Mouse (Mus musculus): ENCODE results near the gene Tacc3. TPM values are rescaled to one million over a fixed set of nuclear protein-coding genes. Genes with fewer than 3 reads are reported as not detected.

Gene Tacc3
- polyA plus RNA-seq, 1 experiment from 2014 or later: 161 TPM

- H3K27me3 ChIP-seq: peaks cover 46% of the 10 kb centered on the region
- H3K36me3 ChIP-seq: no peaks in the 10 kb centered on the region
- WGBS: 8% methylated on average over 8 of the region's 8 CpGs
- H3K4me3 ChIP-seq: peak overlapping the region; percentile 71
- H3K27ac ChIP-seq: peak overlapping the region; percentile 82
- H3K9ac ChIP-seq: no peak overlapping the region; the same call in 1 of the 2 replicates
- H3K4me2 ChIP-seq (replicated peaks): peak overlapping the region; percentile 98
- no peak for ATAC-seq (ENCODE audit: low FRiP score)
- H3K9me3 ChIP-seq (replicated peaks): no peaks in the 10 kb centered on the region
- peaks cover 60% of the 10 kb centered on the region for H3K4me1 ChIP-seq
These were observed 63.0 kb downstream of the Tacc3 start for GRCm38 (mm10) chr5:33720852-33721490.

GRCm38 (mm10) chr5:33721541-33722265, 63.8 kb downstream of the Tacc3 start, which contains the start of gene Fgfr3:
Gene Fgfr3 (plus strand): TSS chr5:33721674.
- Histone ChIP-seq H3K9ac (peak within 1 kb of the TSS; percentile 87), H3K4me2 (replicated peaks) (peak within 1 kb of the TSS; percentile 98), H3K9me3 (replicated peaks) (no peaks in the 10 kb centered on the region), H3K4me3 (peak within 1 kb of the TSS; percentile 71), H3K27ac (peak within 1 kb of the TSS; percentile 82), H3K36me3 (no peaks in the 10 kb centered on the region), H3K27me3 (peaks cover 45% of the 10 kb centered on the region), H3K4me1 (peaks cover 67% of the 10 kb centered on the region)
- WGBS: under 1% methylated on average over 67 of the region's 73 CpGs
- peak; percentile 58 for ATAC-seq (ENCODE audit: low FRiP score)

GRCm38 (mm10) chr5:33722266-33723018, 64.5 kb downstream of the Tacc3 start:
- Histone ChIP-seq H3K4me3 (peak overlapping the region; percentile 71), H3K27ac (peak overlapping the region; percentile 82), H3K4me1 (peaks cover 70% of the 10 kb centered on the region), H3K27me3 (peaks cover 45% of the 10 kb centered on the region), H3K4me2 (replicated peaks) (peak overlapping the region; percentile 98), H3K36me3 (no peaks in the 10 kb centered on the region), H3K9me3 (replicated peaks) (no peaks in the 10 kb centered on the region), H3K9ac (peak overlapping the region; percentile 87)
- under 1% methylated on average over 53 of the region's 53 CpGs for whole genome bisulfite sequencing
- peak; percentile 15; the same call in 1 of the 2 replicates for ATAC-seq (ENCODE audit: low FRiP score)

DNA sequence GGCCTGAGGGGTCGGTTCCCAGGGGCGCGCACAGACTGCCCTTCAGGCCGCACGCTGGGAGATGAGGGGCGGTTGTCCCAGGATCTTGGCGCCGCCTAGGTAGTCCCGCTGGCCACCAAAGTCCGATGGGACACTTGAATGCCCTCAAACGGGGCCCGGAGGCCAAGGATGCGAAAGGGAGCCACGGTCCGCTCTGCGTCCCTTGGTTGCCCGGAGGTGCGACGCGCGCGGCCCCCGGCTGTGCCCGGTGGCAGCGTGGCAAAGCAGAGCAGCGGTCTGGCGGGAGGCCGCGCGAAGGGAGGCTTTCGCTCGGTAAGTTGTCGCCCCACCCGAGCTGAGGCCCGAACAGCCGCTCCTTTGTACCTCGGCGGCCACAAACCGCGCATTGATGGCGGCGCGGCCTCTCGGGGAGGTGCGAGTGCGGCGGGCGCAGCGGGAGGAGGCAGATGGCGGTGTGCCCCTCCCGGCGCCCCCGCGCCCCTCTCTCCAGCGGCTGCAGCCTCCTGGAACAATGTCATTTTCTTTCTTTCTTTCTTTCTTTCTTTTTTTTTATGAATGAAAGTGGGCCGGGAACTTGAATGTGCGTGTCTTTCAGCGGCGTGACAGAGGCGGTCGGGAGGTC, 65.2 kb downstream of the Tacc3 start:
- ATAC-seq (ENCODE audit: low FRiP score): peak; percentile 39
- Histone ChIP-seq H3K27ac (peak overlapping the region; percentile 82), H3K9me3 (replicated peaks) (no peaks in the 10 kb centered on the region), H3K4me2 (replicated peaks) (peak overlapping the region; percentile 98), H3K9ac (peak overlapping the region; percentile 87), H3K4me1 (peaks cover 73% of the 10 kb centered on the region), H3K36me3 (peaks cover 6% of the 10 kb centered on the region; the same call in 1 of the 2 replicates), H3K27me3 (peaks cover 45% of the 10 kb centered on the region), H3K4me3 (peak overlapping the region; percentile 71)
- under 1% methylated on average over 60 of the region's 61 CpGs for WGBS

- Histone ChIP-seq H3K4me2 (replicated peaks) (peak overlapping the region; percentile 98), H3K27me3 (peaks cover 47% of the 10 kb centered on the region), H3K27ac (peak overlapping the region; percentile 82), H3K4me1 (peaks cover 68% of the 10 kb centered on the region), H3K9me3 (replicated peaks) (no peaks in the 10 kb centered on the region), H3K9ac (peak overlapping the region; percentile 87), H3K4me3 (peak overlapping the region; percentile 71), H3K36me3 (peaks cover 13% of the 10 kb centered on the region)
- 2% methylated on average over 36 of the region's 36 CpGs for WGBS
- ATAC-seq (ENCODE audit: low FRiP score): peak; percentile 70
These were observed 65.9 kb downstream of the Tacc3 start for GRCm38 (mm10) chr5:33723641-33724465.

GRCm38 (mm10) chr5:33726081-33726647, 68.2 kb downstream of the Tacc3 start:
- Histone ChIP-seq H3K9ac (peak overlapping the region; percentile 23; the same call in 1 of the 2 replicates), H3K27ac (0 out of 2 replicates have a peak overlapping the region, but pooled peaks have one; percentile 5), H3K36me3 (peaks cover 31% of the 10 kb centered on the region), H3K9me3 (replicated peaks) (no peaks in the 10 kb centered on the region), H3K27me3 (peaks cover 33% of the 10 kb centered on the region), H3K4me1 (peaks cover 56% of the 10 kb centered on the region), H3K4me2 (replicated peaks) (peak overlapping the region; percentile 98), H3K4me3 (peak overlapping the region; percentile 71; the same call in 1 of the 2 replicates)
- WGBS: 71% methylated on average over 7 of the region's 7 CpGs
- ATAC-seq (ENCODE audit: low FRiP score): no peak

GRCm38 (mm10) chr5:33726891-33727290, 69.0 kb downstream of the Tacc3 start:
- Histone ChIP-seq H3K9ac (no peak overlapping the region), H3K27ac (no peak overlapping the region), H3K27me3 (peaks cover 34% of the 10 kb centered on the region), H3K4me3 (0 out of 2 replicates have a peak overlapping the region, but pooled peaks have one; percentile 4), H3K9me3 (replicated peaks) (no peaks in the 10 kb centered on the region), H3K4me1 (peaks cover 50% of the 10 kb centered on the region), H3K36me3 (peaks cover 39% of the 10 kb centered on the region), H3K4me2 (replicated peaks) (peak overlapping the region; percentile 24; the same call in 1 of the 2 replicates)
- ATAC-seq (ENCODE audit: low FRiP score): no peak
- WGBS: 68% methylated on average over 1 of the region's 1 CpGs

Other genes starting within 250 kb of the Tacc3 start
- 2.8 and 3.2 TPM in 2 replicates for gene Nkx1-1, start 224.2 kb upstream of the Tacc3 start, polyA plus RNA-seq (2016; fragmentation: Nextera tagmentation; extraction: Ambion mirVana)
- gene Fam53a, start 28.5 kb upstream of the Tacc3 start, polyA plus RNA-seq (2016; fragmentation: Nextera tagmentation; extraction: Ambion mirVana): 42.3 and 50.8 TPM in 2 replicates
- 0.35 and 1.3 TPM in 2 replicates for gene Gm9903, start 28.2 kb upstream of the Tacc3 start, polyA plus RNA-seq (2016; fragmentation: Nextera tagmentation; extraction: Ambion mirVana)
- gene Slbp, start 5.6 kb upstream of the Tacc3 start, polyA plus RNA-seq (2016; fragmentation: Nextera tagmentation; extraction: Ambion mirVana): 182 and 186 TPM in 2 replicates
- gene Tmem129, start 288 bp downstream of the Tacc3 start, polyA plus RNA-seq (2016; fragmentation: Nextera tagmentation; extraction: Ambion mirVana): 33.3 and 33.8 TPM in 2 replicates
- gene Fgfr3, start 63.5 kb downstream of the Tacc3 start, polyA plus RNA-seq (2016; fragmentation: Nextera tagmentation; extraction: Ambion mirVana): 63.6 and 68.4 TPM in 2 replicates
- 57.3 and 58.0 TPM in 2 replicates for gene Letm1, start 124.7 kb downstream of the Tacc3 start, polyA plus RNA-seq (2016; fragmentation: Nextera tagmentation; extraction: Ambion mirVana)
- 98.9 and 104 TPM in 2 replicates for gene Nsd2, start 162.6 kb downstream of the Tacc3 start, polyA plus RNA-seq (2016; fragmentation: Nextera tagmentation; extraction: Ambion mirVana)